Mouse (Mus musculus) neural tube, embryonic 10.5 days (tissue): ENCODE results near the gene Olfr8.
"Not testable (repeated sequence)": the region's sequence is repeated elsewhere in the genome, so short reads cannot be mapped to it uniquely, and the experiment has no call there.

ENCODE experiments used
- DNase-seq: peaks from one replicate; pipeline ENCODE4 v3.0.0-alpha.2; 2017; ENCODE audit warnings: low spot score; ENCODE audit errors: extremely low spot score

The Olfr8 gene

DNA sequence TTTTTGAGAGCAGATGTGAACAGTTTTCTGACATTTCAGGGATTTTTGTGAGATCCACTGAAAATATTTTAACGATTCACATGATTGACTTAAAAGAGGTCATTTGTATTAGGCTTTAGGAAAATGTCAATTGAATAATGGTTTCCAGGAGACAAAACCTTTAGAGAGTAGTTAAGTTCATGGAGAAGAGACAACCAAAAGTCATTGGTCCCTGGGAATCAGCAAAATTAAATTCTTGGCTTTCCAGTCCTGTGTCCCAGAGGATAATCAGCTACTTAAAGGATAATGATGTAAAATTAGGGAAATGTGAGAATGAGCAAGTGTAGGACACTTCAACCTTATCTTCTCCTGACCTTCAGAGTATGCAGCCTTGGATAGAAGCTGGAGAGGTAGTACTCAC is at the start of gene Olfr8:
Gene Olfr8, plus strand, starts transcription at position 301 of the 400 bp plus-strand sequence.
- not testable (repeated sequence) for DNase-seq

DNA sequence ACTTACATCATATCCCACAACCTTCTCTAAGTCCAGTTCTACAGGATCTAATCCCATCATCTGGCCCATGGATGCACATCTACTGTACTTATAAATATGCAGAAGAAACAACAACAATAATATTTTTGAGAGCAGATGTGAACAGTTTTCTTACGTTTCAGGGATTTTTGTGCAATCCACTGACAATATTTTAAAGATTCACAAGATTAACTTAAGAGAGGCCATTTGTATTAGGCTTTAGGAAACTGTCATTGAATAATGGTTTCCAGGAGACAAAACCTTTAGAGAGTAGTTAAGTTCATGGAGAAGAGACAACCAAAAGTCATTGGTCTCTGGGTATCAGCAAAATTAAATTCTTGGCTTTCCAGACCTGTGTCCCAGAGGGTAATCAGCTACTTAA is 37.6 kb upstream of the Olfr8 start, which contains the start of gene Olfr1354:
Gene Olfr1354, plus strand, starts transcription at position 301 of the 400 bp plus-strand sequence.
- not testable (repeated sequence) for DNase-seq

- not testable (repeated sequence) for DNase-seq
Measured at GRCm38 (mm10) chr10:78963009-78963408, 12.6 kb downstream of the Olfr8 start, which contains the start of gene Olfr1353. Gene Olfr1353 (plus strand): TSS chr10:78963309.

DNA sequence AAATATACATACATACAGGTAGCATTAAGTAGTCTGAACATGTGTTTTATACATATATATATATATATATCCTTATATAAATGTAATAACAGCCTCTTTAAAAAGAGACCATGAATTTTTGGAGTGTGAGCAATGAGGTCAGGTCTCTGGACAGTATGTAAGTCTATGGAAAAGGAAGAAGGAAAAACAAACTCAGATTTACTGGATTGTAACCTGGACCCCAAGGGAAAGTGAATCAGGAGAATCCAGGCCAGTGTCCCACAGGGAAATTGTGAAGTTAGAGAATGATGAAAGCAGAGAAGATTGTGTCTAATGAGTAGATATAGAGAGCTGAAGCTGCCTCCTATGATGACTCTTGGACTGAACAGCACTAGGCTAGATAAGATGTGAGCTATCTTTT is 30.3 kb downstream of the Olfr8 start, which contains the start of gene Olfr1352:
Gene Olfr1352, plus strand, starts transcription at position 301 of the 400 bp plus-strand sequence.
- DNase-seq = no peak
